Mouse (Mus musculus) olfactory bulb, adult 2 months (tissue): ENCODE results near the gene Tjp3. TPM values are rescaled to one million over a fixed set of nuclear protein-coding genes. Genes with fewer than 3 reads are reported as not detected.
A peak's percentile ranks its signal among the peaks of the same experiment; 100 is the strongest.
"Not testable (repeated sequence)": the region's sequence is repeated elsewhere in the genome, so short reads cannot be mapped to it uniquely, and the experiment has no call there.

ENCODE experiments used
- H3K27ac ChIP-seq: fragments of 200-500 bp; 2 replicates; pipeline ENCODE4 v1.5.1; 2012; ENCODE audit warnings: low read depth, low read length; ENCODE audit not compliant: insufficient read depth
- H3K4me1 ChIP-seq: fragments of 200-500 bp; 2 replicates; pipeline ENCODE4 v1.6.1; 2012; ENCODE audit warnings: low read length; ENCODE audit not compliant: control insufficient read depth, insufficient read depth
- H3K4me3 ChIP-seq: fragments of 200-500 bp; 2 replicates; pipeline ENCODE4 v1.5.1; 2012; ENCODE audit warnings: mild to moderate bottlenecking, low read depth, low read length, moderate library complexity; ENCODE audit not compliant: insufficient read depth
- CTCF ChIP-seq: fragments of 200-500 bp; IDR thresholded peaks from 2 replicates; pipeline ENCODE4 v1.5.1; 2012; ENCODE audit warnings: low read depth, mild to moderate bottlenecking, low read length, moderate library complexity; ENCODE audit not compliant: insufficient read depth
- POLR2A ChIP-seq: fragments of 200-500 bp; IDR thresholded peaks from 2 replicates; pipeline ENCODE4 v1.6.1; 2012; ENCODE audit warnings: mild to moderate bottlenecking, low read depth, low read length, moderate library complexity; ENCODE audit not compliant: insufficient read depth
- WGBS: fragments of 180-500 bp; shearing (Covaris S2); methylation state at CpG from one replicate; pipeline ENCODE4 v1.1.7; 2018; 5-methylcytosine and 5-hydroxymethylcytosine counted together
- polyA plus RNA-seq: library from polyadenylated mRNA; stranded (reverse); fragments of >200 nt; gene quantifications from 2 replicates; pipeline ENCODE4 v1.2.4, GENCODE M21; 2012; ENCODE audit warnings: low replicate concordance; ENCODE audit not compliant: missing spikeins, insufficient read depth, insufficient read length

The Tjp3 gene
- polyA plus RNA-seq, 1 experiment = not detected

- Histone ChIP-seq H3K27ac (peak within 1 kb of the TSS; percentile 73), H3K4me3 (peak within 1 kb of the TSS; percentile 55), H3K4me1 (peaks cover 39% of the 10 kb centered on the region)
- no peak for TF ChIP-seq CTCF
- peak; percentile 69 for TF ChIP-seq POLR2A
- 8% methylated on average over 29 of the region's 29 CpGs for WGBS
These were observed 58.7 kb downstream of the Tjp3 start, which contains the start of gene Zfr2 for GRCm38 (mm10) chr10:81232580-81233225. Gene Zfr2, plus strand, starts transcription at chr10:81233155.

- H3K27ac ChIP-seq = peak overlapping the region; percentile 84; the same call in 1 of the 2 replicates
- TF ChIP-seq POLR2A (no peak), CTCF (no peak)
- WGBS = 27% methylated on average over 7 of the region's 7 CpGs
- H3K4me1 ChIP-seq = peaks cover 30% of the 10 kb centered on the region
- H3K4me3 ChIP-seq = peak overlapping the region; percentile 59
These were observed 59.9 kb downstream of the Tjp3 start for GRCm38 (mm10) chr10:81231436-81231835.

GRCm38 (mm10) chr10:81230438-81231332, 60.7 kb downstream of the Tjp3 start, which contains the start of gene Atcay:
Gene Atcay, minus strand, starts transcription at chr10:81230833.
- 3% methylated on average over 27 of the region's 27 CpGs for WGBS
- TF ChIP-seq CTCF (peak; percentile 33; the same call in 1 of the 2 replicates), POLR2A (peak; percentile 92)
- Histone ChIP-seq H3K4me3 (peak within 1 kb of the TSS; percentile 59), H3K27ac (peak within 1 kb of the TSS; percentile 90), H3K4me1 (peaks cover 28% of the 10 kb centered on the region)

GRCm38 (mm10) chr10:81229735-81230437, 61.5 kb downstream of the Tjp3 start:
- TF ChIP-seq POLR2A (no peak), CTCF (no peak)
- peak overlapping the region; percentile 59 for H3K4me3 ChIP-seq
- peaks cover 30% of the 10 kb centered on the region for H3K4me1 ChIP-seq
- WGBS = 2% methylated on average over 20 of the region's 20 CpGs
- H3K27ac ChIP-seq = peak overlapping the region; percentile 90

- peaks cover 20% of the 10 kb centered on the region for H3K4me1 ChIP-seq
- WGBS = 61% methylated on average over 2 of the region's 2 CpGs
- H3K4me3 ChIP-seq, H3K27ac ChIP-seq: not testable (repeated sequence)
These were observed 67.7 kb downstream of the Tjp3 start for GRCm38 (mm10) chr10:81223731-81224130.

Other genes starting within 250 kb of the Tjp3 start
- not detected in 2 replicates for gene Sgta, start 231.4 kb downstream of the Tjp3 start, polyA plus RNA-seq
- gene Thop1, start 221.5 kb downstream of the Tjp3 start, polyA plus RNA-seq = not detected in 2 replicates
- gene Creb3l3, start 192.7 kb downstream of the Tjp3 start, polyA plus RNA-seq = not detected in 2 replicates
- gene Map2k2, start 185.7 kb downstream of the Tjp3 start, polyA plus RNA-seq = not detected in 2 replicates
- 77.0 TPM in 1 of 2 replicates, not detected in the other for gene Zbtb7a, start 156.4 kb downstream of the Tjp3 start, polyA plus RNA-seq
- gene Pias4, start 123.7 kb downstream of the Tjp3 start, polyA plus RNA-seq = not detected in 2 replicates
- gene Eef2, start 115.0 kb downstream of the Tjp3 start, polyA plus RNA-seq = 423 and 2,167 TPM in 2 replicates
- not detected in 2 replicates for gene Dapk3, start 108.6 kb downstream of the Tjp3 start, polyA plus RNA-seq
- gene 4930442H23Rik, start 107.7 kb downstream of the Tjp3 start, polyA plus RNA-seq = not detected in 2 replicates
- not detected in 2 replicates for gene Nmrk2, start 89.5 kb downstream of the Tjp3 start, polyA plus RNA-seq
- gene Atcay, start 60.7 kb downstream of the Tjp3 start, polyA plus RNA-seq = not detected in 2 replicates
- not detected in 2 replicates for gene Zfr2, start 58.4 kb downstream of the Tjp3 start, polyA plus RNA-seq
- gene Matk, start 38.6 kb downstream of the Tjp3 start, polyA plus RNA-seq = not detected in 2 replicates
- not detected in 2 replicates for gene Mrpl54, start 24.6 kb downstream of the Tjp3 start, polyA plus RNA-seq
- not detected in 2 replicates for gene Apba3, start 24.6 kb downstream of the Tjp3 start, polyA plus RNA-seq
- 935 TPM in 1 of 2 replicates, not detected in the other for gene Pip5k1c, start 1.4 kb upstream of the Tjp3 start, polyA plus RNA-seq
- not detected in 2 replicates for gene Cactin, start 29.5 kb upstream of the Tjp3 start, polyA plus RNA-seq
- not detected in 2 replicates for gene Tbxa2r, start 37.1 kb upstream of the Tjp3 start, polyA plus RNA-seq
- not detected in 2 replicates for gene Gipc3, start 51.7 kb upstream of the Tjp3 start, polyA plus RNA-seq
- gene Hmg20b, start 58.9 kb upstream of the Tjp3 start, polyA plus RNA-seq = not detected in 2 replicates
- not detected in 2 replicates for gene Mfsd12, start 65.9 kb upstream of the Tjp3 start, polyA plus RNA-seq
- not detected in 2 replicates for gene 4930404N11Rik, start 74.2 kb upstream of the Tjp3 start, polyA plus RNA-seq
- not detected in 2 replicates for gene Fzr1, start 86.9 kb upstream of the Tjp3 start, polyA plus RNA-seq
- not detected in 2 replicates for gene Dohh, start 92.8 kb upstream of the Tjp3 start, polyA plus RNA-seq
- gene Gm48551, start 92.9 kb upstream of the Tjp3 start, polyA plus RNA-seq = not detected in 2 replicates
- not detected in 2 replicates for gene Gm48552, start 97.4 kb upstream of the Tjp3 start, polyA plus RNA-seq
- not detected in 2 replicates for gene Smim24, start 101.5 kb upstream of the Tjp3 start, polyA plus RNA-seq
- gene Nfic, start 164.1 kb upstream of the Tjp3 start, polyA plus RNA-seq = not detected in 2 replicates
- not detected in 2 replicates for gene Celf5, start 191.1 kb upstream of the Tjp3 start, polyA plus RNA-seq
- gene Ncln, start 204.8 kb upstream of the Tjp3 start, polyA plus RNA-seq = 181 TPM in 1 of 2 replicates, not detected in the other
- gene S1pr4, start 208.6 kb upstream of the Tjp3 start, polyA plus RNA-seq = not detected in 2 replicates
- not detected in 2 replicates for gene Gna15, start 232.6 kb upstream of the Tjp3 start, polyA plus RNA-seq